Mouse (Mus musculus): ENCODE measurements at regions not wholly inside any gene's neighbourhood (a gene's known extent, or its start where the extent isn't known, plus 50 kb on each side); places are given as distances from the start of the nearest gene placed in this dataset.

- no peak for TF ChIP-seq CTCF (IDR thresholded peaks at IDR 0.05; ENCODE audit: borderline replicate concordance, insufficient read depth, low read depth, low read length)
- TF ChIP-seq POLR2A (IDR thresholded peaks at IDR 0.05; ENCODE audit: borderline replicate concordance, insufficient read depth, low read length), result no peak
Observed at GRCm38 (mm10) chr11:114249215-114249614, 182.4 kb upstream of the Sdk2 start.

Measured in cerebellum, adult 2 months (tissue).